Mouse (Mus musculus): ENCODE results near the gene Fchsd2.

GRCm38 (mm10) chr7:101130646-101131045, 38.0 kb downstream of the Fchsd2 start:
- no peak for TF ChIP-seq CTCF (IDR thresholded peaks at IDR 0.05; ENCODE audit: low read depth, low read length)
- no peak for TF ChIP-seq POLR2A (IDR thresholded peaks at IDR 0.05; ENCODE audit: borderline replicate concordance, low read depth, low read length)

Measured in bone marrow macrophage, adult 2 months (primary cell).